Mouse (Mus musculus): Measurements from ENCODE around the gene Smco3. TPM values are rescaled to one million over a fixed set of nuclear protein-coding genes. Genes with fewer than 3 reads are reported as not detected.

The Smco3 gene
- total and polyA plus RNA-seq, 3 experiments: not detected

DNA sequence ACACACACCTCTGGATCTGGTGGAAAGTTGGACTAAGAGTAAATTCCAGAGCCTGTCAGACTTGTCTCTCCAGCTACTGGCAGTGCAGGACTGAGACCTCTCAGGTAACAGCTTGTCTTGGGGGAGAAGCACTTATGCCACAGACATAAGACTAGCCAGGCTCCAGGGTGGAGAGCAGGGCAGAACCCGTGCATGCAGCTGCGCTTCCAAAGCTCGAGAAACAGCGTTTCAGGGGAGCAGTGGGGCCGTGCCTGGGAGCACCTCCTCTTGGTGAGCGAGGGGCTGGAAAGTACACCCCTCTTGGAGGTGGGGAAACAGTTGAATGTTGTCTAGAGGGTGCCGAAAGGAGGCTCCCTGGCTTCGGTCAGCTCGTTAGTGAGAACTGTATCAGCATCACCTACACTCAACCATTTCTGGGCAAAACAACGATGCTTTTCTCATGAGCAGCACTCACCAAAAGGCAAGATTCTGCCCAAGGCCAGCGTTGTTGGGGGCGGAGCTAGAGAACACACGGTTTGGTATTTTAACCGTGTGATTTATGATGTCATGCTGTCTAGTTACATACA, 20.9 kb upstream of the Smco3 start:
- H3K9ac ChIP-seq (ENCODE audit: control insufficient read depth, low read depth, low read length, poor library complexity, severe bottlenecking): no peak overlapping the region
- no peak for DNase-seq (ENCODE audit: low read depth, low spot score)
- no peaks in the 10 kb centered on the region for H3K27me3 ChIP-seq (ENCODE audit: control insufficient read depth in 1 of 2, insufficient read depth in 2 of 2, low read length in 2 of 2)
- H3K27ac ChIP-seq (ENCODE audit: control insufficient read depth, low read depth, low read length): no peak overlapping the region
- no peaks in the 10 kb centered on the region for H3K79me2 ChIP-seq (ENCODE audit: control insufficient read depth, insufficient read depth, low read length, poor library complexity)
- TF ChIP-seq POLR2AphosphoS5 (IDR thresholded peaks at IDR 0.05; ENCODE audit: borderline replicate concordance, low read depth, low read length) (no peak), JUND (IDR thresholded peaks at IDR 0.05; ENCODE audit: low read depth, low read length) (no peak), ELF1 (IDR thresholded peaks at IDR 0.05; ENCODE audit: low read depth, low read length) (no peak), USF1 (IDR thresholded peaks at IDR 0.05; ENCODE audit: low read depth, low read length) (no peak), CTCF (IDR thresholded peaks at IDR 0.05 in 2 of 3, conservative IDR thresholded peaks at IDR 0.05 in 1 of 3; ENCODE audit: control insufficient read depth in 1 of 3, insufficient read depth in 1 of 3, low read depth in 2 of 3, low read length in 3 of 3, poor library complexity in 1 of 3, severe bottlenecking in 1 of 3) (no peak; a peak in 1 of 6 replicates), EP300 (IDR thresholded peaks at IDR 0.05; ENCODE audit: low read depth in 1 of 2, low read length in 2 of 2) (no peak), BHLHE40 (IDR thresholded peaks at IDR 0.05; ENCODE audit: borderline replicate concordance, low read depth, low read length) (no peak), SMC3 (IDR thresholded peaks at IDR 0.05; ENCODE audit: low read depth, low read length) (no peak), ZMIZ1 (IDR thresholded peaks at IDR 0.05; ENCODE audit: low read depth, low read length) (no peak), MXI1 (IDR thresholded peaks at IDR 0.05; ENCODE audit: low read depth, low read length) (no peak), ETS1 (IDR thresholded peaks at IDR 0.05; ENCODE audit: low read depth, low read length) (no peak), MAFK (IDR thresholded peaks at IDR 0.05; ENCODE audit: borderline replicate concordance, low read depth, low read length) (no peak), MYB (IDR thresholded peaks at IDR 0.05; ENCODE audit: low read depth, low read length) (no peak), MAZ (IDR thresholded peaks at IDR 0.05; ENCODE audit: low read depth, low read length) (no peak), MEF2A (IDR thresholded peaks at IDR 0.05; ENCODE audit: extremely low read depth, insufficient replicate concordance, low read depth, low read length, poor library complexity, severe bottlenecking) (no peak), SIN3A (IDR thresholded peaks at IDR 0.05; ENCODE audit: low read length) (no peak), NRF1 (IDR thresholded peaks at IDR 0.05; ENCODE audit: insufficient read depth, low read depth, low read length, poor library complexity, severe bottlenecking) (no peak), ZKSCAN1 (IDR thresholded peaks at IDR 0.05; ENCODE audit: low read depth, low read length) (no peak)
- peaks cover 0 to 9% of the 10 kb centered on the region in 2 experiments; a peak in 2 of 4 replicates for H3K36me3 ChIP-seq (ENCODE audit: control insufficient read depth in 1 of 2, insufficient read depth in 2 of 2, low read length in 2 of 2)
- no peak overlapping the region for H3K4me3 ChIP-seq (ENCODE audit: control insufficient read depth in 1 of 2, insufficient read depth in 1 of 2, low read depth in 2 of 2, low read length in 2 of 2)
- H3K9me3 ChIP-seq (replicated peaks; ENCODE audit: insufficient read depth, low read length): no peaks in the 10 kb centered on the region
- H3K4me1 ChIP-seq (ENCODE audit: control insufficient read depth in 1 of 2, insufficient read depth in 2 of 2, low read length in 2 of 2): peaks cover 0 to 22% of the 10 kb centered on the region in 2 experiments; a peak in 3 of 4 replicates

DNA sequence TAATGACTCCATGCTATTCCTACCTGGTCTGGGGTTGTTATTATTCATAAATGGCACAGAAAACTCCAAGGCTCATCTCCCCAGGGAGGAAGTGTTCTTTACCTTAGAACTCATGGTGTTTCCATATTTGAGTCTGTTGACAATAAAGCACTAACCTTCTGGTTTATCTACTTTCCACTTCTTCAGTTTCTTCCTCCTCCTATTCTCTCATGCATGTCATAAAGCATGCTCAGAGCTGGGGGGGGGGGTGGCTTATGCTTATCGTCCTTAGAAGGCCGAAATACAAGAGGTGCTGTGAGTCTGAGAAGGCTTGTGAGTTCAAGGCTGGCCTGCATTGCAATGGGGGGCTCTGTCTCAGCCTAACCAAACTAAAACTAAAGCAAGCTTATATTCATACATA, 19.9 kb upstream of the Smco3 start:
- Histone ChIP-seq H3K9me3 (replicated peaks; ENCODE audit: insufficient read depth, low read length) (no peaks in the 10 kb centered on the region), H3K36me3 (ENCODE audit: control insufficient read depth in 1 of 2, insufficient read depth in 2 of 2, low read length in 2 of 2) (peaks cover 0 to 9% of the 10 kb centered on the region in 2 experiments; a peak in 2 of 4 replicates), H3K27me3 (ENCODE audit: control insufficient read depth in 1 of 2, insufficient read depth in 2 of 2, low read length in 2 of 2) (no peaks in the 10 kb centered on the region), H3K4me1 (ENCODE audit: control insufficient read depth in 1 of 2, insufficient read depth in 2 of 2, low read length in 2 of 2) (peaks cover 0 to 22% of the 10 kb centered on the region in 2 experiments; a peak in 3 of 4 replicates), H3K27ac (ENCODE audit: control insufficient read depth, low read depth, low read length) (no peak overlapping the region), H3K9ac (ENCODE audit: control insufficient read depth, low read depth, low read length, poor library complexity, severe bottlenecking) (no peak overlapping the region), H3K4me3 (ENCODE audit: control insufficient read depth in 1 of 2, insufficient read depth in 1 of 2, low read depth in 2 of 2, low read length in 2 of 2) (no peak overlapping the region), H3K79me2 (ENCODE audit: control insufficient read depth, insufficient read depth, low read length, poor library complexity) (no peaks in the 10 kb centered on the region)
- DNase-seq (ENCODE audit: low read depth, low spot score): peak; percentile 64
- TF ChIP-seq GATA1 (IDR thresholded peaks at IDR 0.05; ENCODE audit: low read depth, low read length) (peak; percentile 43), RAD21 (IDR thresholded peaks at IDR 0.05; ENCODE audit: low read depth, low read length) (no peak), MAFK (IDR thresholded peaks at IDR 0.05; ENCODE audit: borderline replicate concordance, low read depth, low read length) (no peak), POLR2AphosphoS5 (IDR thresholded peaks at IDR 0.05; ENCODE audit: borderline replicate concordance, low read depth, low read length) (no peak), NRF1 (IDR thresholded peaks at IDR 0.05; ENCODE audit: insufficient read depth, low read depth, low read length, poor library complexity, severe bottlenecking) (0 out of 2 replicates have a peak, but pooled peaks have one; percentile 22), POLR2AphosphoS2 (IDR thresholded peaks at IDR 0.05; ENCODE audit: low read length) (no peak), TBP (IDR thresholded peaks at IDR 0.05; ENCODE audit: low read depth, low read length) (0 out of 2 replicates have a peak, but pooled peaks have one; percentile 45), CHD2 (IDR thresholded peaks at IDR 0.05; ENCODE audit: low read length) (no peak), BHLHE40 (IDR thresholded peaks at IDR 0.05; ENCODE audit: borderline replicate concordance, low read depth, low read length) (no peak), RCOR1 (IDR thresholded peaks at IDR 0.05; ENCODE audit: low read depth, low read length) (no peak), MYB (IDR thresholded peaks at IDR 0.05; ENCODE audit: low read depth, low read length) (no peak), SMC3 (IDR thresholded peaks at IDR 0.05; ENCODE audit: low read depth, low read length) (no peak), TCF12 (IDR thresholded peaks at IDR 0.05; ENCODE audit: low read depth, low read length) (no peak), E2F4 (IDR thresholded peaks at IDR 0.05; ENCODE audit: borderline replicate concordance, low read depth, low read length) (no peak), HCFC1 (IDR thresholded peaks at IDR 0.05; ENCODE audit: low read depth, low read length) (no peak), NELFE (IDR thresholded peaks at IDR 0.05; ENCODE audit: low read depth, low read length) (no peak), KAT2A (conservative IDR thresholded peaks at IDR 0.05; ENCODE audit: low read depth, low read length) (no peak), EP300 (IDR thresholded peaks at IDR 0.05; ENCODE audit: low read depth in 1 of 2, low read length in 2 of 2) (peak in 1 of 2 experiments; percentile 42; a peak in 2 of 4 replicates), GABPA (IDR thresholded peaks at IDR 0.05; ENCODE audit: low read depth, low read length) (no peak)

Measured in MEL (cell line).